Mouse (Mus musculus) G1E (cell line): Measurements from ENCODE around the gene 1700030K09Rik. TPM values are rescaled to one million over a fixed set of nuclear protein-coding genes. Genes with fewer than 3 reads are reported as not detected.

ENCODE experiments used
- ATAC-seq: 2 replicates; pipeline ENCODE4 v1.8.0; 2016; ENCODE audit warnings: mild to moderate bottlenecking; ENCODE audit not compliant: insufficient number of reproducible peaks, poor library complexity, low FRiP score, severe bottlenecking; ENCODE audit errors: extremely low read depth
- DNase-seq: peaks from one replicate; pipeline ENCODE4 v3.0.0; 2012; ENCODE audit warnings: low spot score
- H3K27me3 ChIP-seq: 2 replicates; pipeline ENCODE4 v1.6.1; 2012; ENCODE audit warnings: mild to moderate bottlenecking, low read length, inconsistent platforms; ENCODE audit not compliant: insufficient read depth
- H3K36me3 ChIP-seq: replicated peaks from 2 replicates; pipeline ENCODE3; 2012; ENCODE audit warnings: mild to moderate bottlenecking, inconsistent platforms
- H3K4me1 ChIP-seq: 2 replicates; pipeline ENCODE4 v1.6.1; 2012; ENCODE audit warnings: low read depth, low read length, inconsistent platforms, mixed read lengths; ENCODE audit not compliant: insufficient read depth
- H3K4me3 ChIP-seq: 2 replicates; pipeline ENCODE4 v1.5.1; 2012; ENCODE audit warnings: low read depth, mild to moderate bottlenecking, inconsistent platforms, low read length, moderate library complexity, mixed read lengths
- H3K9me3 ChIP-seq: replicated peaks from 2 replicates; pipeline ENCODE4 v1.6.1; 2012; ENCODE audit warnings: inconsistent platforms
- CTCF ChIP-seq: IDR thresholded peaks from 2 replicates; pipeline ENCODE4 v1.5.1; 2012; ENCODE audit warnings: low read depth, low read length, inconsistent platforms, mixed read lengths
- GATA1 ChIP-seq: IDR thresholded peaks from 2 replicates; pipeline ENCODE4 v1.6.1; 2012; ENCODE audit warnings: borderline replicate concordance, low read length, inconsistent platforms, mixed read lengths
- GATA2 ChIP-seq: IDR thresholded peaks from 2 replicates; pipeline ENCODE4 v1.6.1; 2012; ENCODE audit warnings: low read depth, low read length, inconsistent platforms, borderline replicate concordance
- POLR2AphosphoS5 ChIP-seq: IDR thresholded peaks from 2 replicates; pipeline ENCODE4 v1.6.1; 2012; ENCODE audit warnings: low read depth, low read length, inconsistent platforms; ENCODE audit not compliant: insufficient replicate concordance
- TAL1 ChIP-seq: conservative IDR thresholded peaks from 2 replicates; pipeline ENCODE4 v1.6.1; 2012; ENCODE audit warnings: low read depth, low read length, inconsistent platforms, mixed read lengths
- polyA plus RNA-seq: library from polyadenylated mRNA; stranded (reverse); fragments of >175 nt; gene quantifications from 2 replicates; pipeline ENCODE4 v1.2.3, GENCODE M21; 2012
- total RNA-seq, 2 experiments: library from RNA; stranded (forward) in 1 of 2; stranded (reverse) in 1 of 2; fragments of 200-1000 nt in 1 of 2; fragments of >200 nt in 1 of 2; fragmentation: Nextera tagmentation in 1 of 2; gene quantifications; 2 replicates each; pipeline ENCODE4 v1.2.3; 2014 to 2017

Gene 1700030K09Rik
- total and polyA plus RNA-seq, 3 experiments, result 5.0 to 10.8 (median 7.3) TPM

DNA sequence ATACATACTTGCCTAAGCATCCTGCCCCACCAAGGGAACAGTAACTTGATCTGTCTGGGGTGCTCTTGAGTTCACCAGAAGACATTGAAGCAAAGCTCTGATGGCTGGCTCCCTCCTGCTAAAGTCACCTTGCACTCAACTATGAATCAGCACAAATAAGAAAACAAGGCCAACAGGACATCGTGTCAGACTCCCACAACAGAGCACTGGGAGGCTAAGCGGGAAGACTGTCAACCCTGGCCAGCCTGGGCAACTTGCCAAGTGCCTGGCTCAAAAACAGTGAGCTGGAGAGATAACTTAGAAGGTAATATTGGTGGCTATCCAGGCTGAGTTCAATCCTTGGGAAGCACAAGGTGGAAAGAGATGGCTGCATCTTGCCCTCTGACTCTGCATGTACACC, 8.7 kb upstream of the 1700030K09Rik start:
- no peak overlapping the region for H3K4me3 ChIP-seq
- TF ChIP-seq TAL1, result no peak
- TF ChIP-seq CTCF, result no peak
- no peak for TF ChIP-seq POLR2AphosphoS5
- TF ChIP-seq GATA2, result no peak
- no peak for TF ChIP-seq GATA1
- peaks cover 2% of the 10 kb centered on the region for H3K27me3 ChIP-seq
- ATAC-seq, result no peak
- peaks cover 4% of the 10 kb centered on the region; the same call in 1 of the 2 replicates for H3K4me1 ChIP-seq
- no peak for DNase-seq
- H3K36me3 ChIP-seq, result no peaks in the 10 kb centered on the region
- no peaks in the 10 kb centered on the region for H3K9me3 ChIP-seq

DNA sequence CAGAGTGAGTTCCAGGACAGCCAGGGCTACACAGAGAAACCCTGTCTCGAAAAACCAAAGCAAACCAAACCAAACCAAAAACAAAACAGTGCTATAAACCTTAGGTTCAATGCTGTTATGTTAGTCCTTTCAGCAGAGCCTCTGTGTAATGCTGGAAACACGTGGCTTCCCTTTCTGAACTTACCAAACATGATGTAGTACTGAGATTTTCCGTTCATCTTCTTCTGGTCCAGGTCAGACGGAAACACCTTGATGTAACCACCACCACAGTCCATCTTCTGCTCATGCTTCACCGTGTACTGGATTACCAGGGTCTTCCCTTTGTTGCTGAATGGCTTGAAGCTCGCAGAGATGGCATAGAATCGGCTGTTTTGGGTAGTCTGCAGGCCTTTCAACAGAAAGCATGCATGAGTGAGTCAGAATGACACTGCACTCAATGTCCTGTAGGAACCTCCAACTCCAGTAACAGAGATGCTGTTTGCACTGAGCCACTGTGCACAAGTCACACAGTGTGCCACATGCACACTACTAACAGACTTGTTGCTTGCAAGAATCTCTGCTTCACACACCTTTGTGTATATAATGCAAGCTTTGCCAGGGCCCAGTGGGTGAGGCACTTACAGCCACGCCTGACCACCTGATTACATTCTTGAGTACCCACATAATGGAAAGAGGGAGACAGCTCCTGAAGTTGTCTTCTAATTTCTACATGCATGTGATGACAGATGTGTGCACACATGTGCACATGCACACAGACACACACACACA, 5.2 kb upstream of the 1700030K09Rik start:
- ATAC-seq (no peak), DNase-seq (no peak)
- Histone ChIP-seq H3K4me1 (peaks cover 13% of the 10 kb centered on the region), H3K27me3 (peaks cover 3% of the 10 kb centered on the region; the same call in 1 of the 2 replicates), H3K36me3 (no peaks in the 10 kb centered on the region), H3K9me3 (no peaks in the 10 kb centered on the region), H3K4me3 (no peak overlapping the region)
- no peak for TF ChIP-seq POLR2AphosphoS5

- TF ChIP-seq TAL1 (no peak), GATA1 (no peak), GATA2 (no peak), CTCF (no peak), POLR2AphosphoS5 (no peak)
- Histone ChIP-seq H3K4me3 (peak overlapping the region; percentile 74), H3K36me3 (peaks cover 34% of the 10 kb centered on the region), H3K4me1 (peaks cover 43% of the 10 kb centered on the region), H3K9me3 (no peaks in the 10 kb centered on the region), H3K27me3 (0 out of 2 replicates have a peak, but pooled peaks cover 3% of the 10 kb centered on the region)
- no peak for DNase-seq
- ATAC-seq, result peak; percentile 18; the same call in 1 of the 2 replicates
These were observed 292 bp downstream of the 1700030K09Rik start for GRCm38 (mm10) chr8:72443994-72444350.

- DNase-seq (no peak), ATAC-seq (no peak)
- Histone ChIP-seq H3K9me3 (no peaks in the 10 kb centered on the region), H3K27me3 (0 out of 2 replicates have a peak, but pooled peaks cover 3% of the 10 kb centered on the region), H3K4me3 (peak overlapping the region; percentile 55; the same call in 1 of the 2 replicates), H3K36me3 (peaks cover 45% of the 10 kb centered on the region), H3K4me1 (peaks cover 43% of the 10 kb centered on the region)
- TF ChIP-seq GATA1, result no peak
- TF ChIP-seq GATA2, result no peak
- no peak for TF ChIP-seq POLR2AphosphoS5
- TF ChIP-seq CTCF, result no peak
- TF ChIP-seq TAL1, result no peak
These were observed 1.4 kb downstream of the 1700030K09Rik start for GRCm38 (mm10) chr8:72445071-72445470.

DNA sequence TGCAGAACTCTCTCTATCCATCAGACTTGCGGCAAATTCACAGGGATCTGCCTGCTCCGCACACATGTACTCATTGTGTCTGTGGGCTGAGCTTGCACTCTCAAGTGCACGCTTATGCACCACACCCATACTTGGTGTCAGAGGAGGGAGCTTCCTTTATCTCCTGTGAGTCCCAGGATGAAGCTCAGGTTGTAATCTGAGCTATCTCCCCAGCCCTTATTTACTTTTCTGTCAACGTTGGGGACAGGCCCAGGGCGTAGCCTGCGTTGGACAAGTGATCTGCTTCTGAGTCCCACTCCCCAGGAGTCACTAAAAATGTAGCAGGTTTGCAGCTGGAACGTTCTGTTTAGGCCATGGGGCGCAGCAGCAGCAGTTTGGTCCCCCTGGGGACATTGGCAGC, 7.8 kb downstream of the 1700030K09Rik start:
- Histone ChIP-seq H3K27me3 (no peaks in the 10 kb centered on the region), H3K36me3 (peaks cover 86% of the 10 kb centered on the region), H3K4me1 (peaks cover 12% of the 10 kb centered on the region), H3K9me3 (peaks cover 3% of the 10 kb centered on the region), H3K4me3 (no peak overlapping the region)
- TF ChIP-seq CTCF, result no peak
- no peak for TF ChIP-seq POLR2AphosphoS5
- TF ChIP-seq TAL1, result no peak
- TF ChIP-seq GATA1, result no peak
- TF ChIP-seq GATA2, result no peak
- no peak for DNase-seq
- no peak for ATAC-seq

GRCm38 (mm10) chr8:72453904-72454303, 10.2 kb downstream of the 1700030K09Rik start:
- peaks cover 3% of the 10 kb centered on the region for H3K9me3 ChIP-seq
- no peaks in the 10 kb centered on the region; the same call in 1 of the 2 replicates for H3K4me1 ChIP-seq
- H3K27me3 ChIP-seq, result no peaks in the 10 kb centered on the region
- no peak for ATAC-seq
- no peak for DNase-seq
- peaks cover 90% of the 10 kb centered on the region for H3K36me3 ChIP-seq
- H3K4me3 ChIP-seq, result no peak overlapping the region
- TF ChIP-seq TAL1 (no peak), CTCF (no peak), POLR2AphosphoS5 (no peak), GATA1 (no peak)

DNA sequence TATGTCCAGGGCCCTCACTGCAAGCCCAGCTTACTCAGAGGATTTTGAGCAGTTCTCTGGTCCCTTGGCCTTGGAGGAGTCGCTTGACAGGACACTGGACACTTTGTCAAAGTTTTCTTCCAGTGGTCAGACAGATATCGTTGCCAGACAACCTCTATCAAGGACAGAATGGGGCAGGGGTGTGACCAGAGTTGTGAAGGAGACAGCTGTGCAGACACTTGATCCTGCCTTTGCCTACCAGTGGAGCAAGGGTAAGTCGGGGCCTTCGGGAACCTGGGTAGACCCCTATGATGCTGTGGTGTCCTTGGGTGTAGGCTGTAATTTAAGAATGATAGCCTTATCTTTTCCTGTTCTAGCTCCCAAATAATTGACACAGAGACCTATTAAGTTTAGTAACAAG, 11.6 kb downstream of the 1700030K09Rik start:
- no peaks in the 10 kb centered on the region for H3K27me3 ChIP-seq
- H3K4me3 ChIP-seq, result no peak overlapping the region
- DNase-seq (no peak), ATAC-seq (no peak)
- peaks cover 3% of the 10 kb centered on the region for H3K9me3 ChIP-seq
- H3K4me1 ChIP-seq, result no peaks in the 10 kb centered on the region
- TF ChIP-seq CTCF (no peak), TAL1 (no peak), POLR2AphosphoS5 (no peak), GATA1 (no peak), GATA2 (no peak)
- H3K36me3 ChIP-seq, result peaks cover 90% of the 10 kb centered on the region
